Mouse (Mus musculus) lung, adult 2 months (tissue): ENCODE measurements around the gene Klc1. TPM values are rescaled to one million over a fixed set of nuclear protein-coding genes. Genes with fewer than 3 reads are reported as not detected.

Experiments
- DNase-seq: peaks from one replicate; pipeline ENCODE4 v3.0.0; 2022
- H3K4me1 ChIP-seq: fragments of 200-500 bp; 2 replicates; pipeline ENCODE4 v1.6.1; 2011; ENCODE audit warnings: low read length; ENCODE audit not compliant: control insufficient read depth, insufficient read depth
- H3K4me3 ChIP-seq: fragments of 200-500 bp; replicated peaks from 2 replicates; pipeline ENCODE3; 2011; ENCODE audit warnings: low read depth, mild to moderate bottlenecking, control low read depth, low read length; ENCODE audit errors: extremely low read depth
- CTCF ChIP-seq: fragments of 200-500 bp; IDR thresholded peaks from 2 replicates; pipeline ENCODE4 v1.5.1; 2011; ENCODE audit warnings: mild to moderate bottlenecking, low read length, control low read depth; ENCODE audit not compliant: insufficient read depth
- POLR2A ChIP-seq: fragments of 200-500 bp; IDR thresholded peaks from 2 replicates; pipeline ENCODE4 v1.6.1; 2011; ENCODE audit warnings: low read depth, mild to moderate bottlenecking, control low read depth, low read length, borderline replicate concordance; ENCODE audit errors: extremely low read depth
- WGBS: fragments of 180-500 bp; shearing (Covaris S2); methylation state at CpG from one replicate; pipeline ENCODE4 v1.1.7; 2018; 5-methylcytosine and 5-hydroxymethylcytosine counted together
- polyA plus RNA-seq: library from polyadenylated mRNA; depleted of rRNA; stranded (reverse); fragments of >200 nt; gene quantifications from 2 replicates; pipeline ENCODE4 v1.2.3, GENCODE M21; 2012

The Klc1 gene
- polyA plus RNA-seq, 1 experiment = 113 TPM

GRCm38 (mm10) chr12:111798493-111798892, 39.8 kb downstream of the Klc1 start:
- no peak for DNase-seq
- 81% methylated on average over 13 of the region's 13 CpGs for WGBS
- H3K4me1 ChIP-seq = no peaks in the 10 kb centered on the region
- no peak overlapping the region for H3K4me3 ChIP-seq
- TF ChIP-seq POLR2A (no peak), CTCF (no peak)

GRCm38 (mm10) chr12:111800459-111801183, 42.0 kb downstream of the Klc1 start:
- no peaks in the 10 kb centered on the region for H3K4me1 ChIP-seq
- 72% methylated on average over 10 of the region's 10 CpGs for whole genome bisulfite sequencing
- no peak overlapping the region for H3K4me3 ChIP-seq
- no peak for DNase-seq
- no peak for TF ChIP-seq POLR2A
- TF ChIP-seq CTCF = no peak

GRCm38 (mm10) chr12:111803538-111803937, 44.9 kb downstream of the Klc1 start:
- WGBS = 71% methylated on average over 5 of the region's 5 CpGs
- no peaks in the 10 kb centered on the region for H3K4me1 ChIP-seq
- no peak overlapping the region for H3K4me3 ChIP-seq
- TF ChIP-seq POLR2A (no peak), CTCF (no peak)
- no peak for DNase-seq

GRCm38 (mm10) chr12:111808775-111809174, 50.1 kb downstream of the Klc1 start:
- no peak for DNase-seq
- WGBS = 86% methylated on average over 6 of the region's 6 CpGs
- no peak for TF ChIP-seq CTCF
- TF ChIP-seq POLR2A = no peak
- Histone ChIP-seq H3K4me1 (peaks cover 8% of the 10 kb centered on the region), H3K4me3 (no peak overlapping the region)

- WGBS = under 1% methylated on average over 9 of the region's 9 CpGs
- peak; percentile 49 for DNase-seq
- no peak overlapping the region for H3K4me3 ChIP-seq
- TF ChIP-seq POLR2A (no peak), CTCF (0 out of 2 replicates have a peak, but pooled peaks have one; percentile 2)
- H3K4me1 ChIP-seq = peaks cover 8% of the 10 kb centered on the region
These were observed 51.1 kb downstream of the Klc1 start for GRCm38 (mm10) chr12:111809762-111810161.

GRCm38 (mm10) chr12:111812075-111812474, 53.4 kb downstream of the Klc1 start:
- whole genome bisulfite sequencing = 82% methylated on average over 13 of the region's 13 CpGs
- Histone ChIP-seq H3K4me1 (peaks cover 16% of the 10 kb centered on the region), H3K4me3 (no peak overlapping the region)
- TF ChIP-seq CTCF (no peak), POLR2A (no peak)
- no peak for DNase-seq

- DNase-seq = no peak
- WGBS = 60% methylated on average over 12 of the region's 12 CpGs
- peaks cover 16% of the 10 kb centered on the region for H3K4me1 ChIP-seq
- H3K4me3 ChIP-seq = no peak overlapping the region
- TF ChIP-seq POLR2A = no peak
- no peak for TF ChIP-seq CTCF
These were observed 54.0 kb downstream of the Klc1 start for GRCm38 (mm10) chr12:111812611-111813010.

GRCm38 (mm10) chr12:111813111-111813765, 54.6 kb downstream of the Klc1 start:
- TF ChIP-seq CTCF (no peak), POLR2A (no peak)
- DNase-seq = no peak
- WGBS = 3% methylated on average over 27 of the region's 27 CpGs
- Histone ChIP-seq H3K4me1 (peaks cover 16% of the 10 kb centered on the region), H3K4me3 (peak overlapping the region; percentile 60)

- WGBS = under 1% methylated on average over 87 of the region's 87 CpGs
- DNase-seq = peak; percentile 93
- Histone ChIP-seq H3K4me3 (peak within 1 kb of the TSS; percentile 72), H3K4me1 (peaks cover 16% of the 10 kb centered on the region)
- TF ChIP-seq CTCF (no peak), POLR2A (peak; percentile 91)
These were observed 55.3 kb downstream of the Klc1 start, which contains the start of the genes Xrcc3 and Zfyve21 for GRCm38 (mm10) chr12:111813766-111814617. Xrcc3 (minus strand) TSS chr12:111813873. Zfyve21 (plus strand) TSS chr12:111814170.
